12 mouse cellular contexts compared by ENCODE assay signal in genomic region chr6:117153046-117153445, GRCm38 (mm10).
"Had no signal": no experiment of that assay in that cellular context is flagged by ENCODE, and none has a peak within 500 bp of the region (broad histone marks: within the 10 kb centered on the region; RNA-seq: fewer than 3 reads in every experiment).

No protein-coding gene starts in this region.

- H3K27ac ChIP-seq: liver, embryonic 12.5 days; liver, embryonic 15.5 days; macrophage; midbrain, embryonic 13.5 days had no signal

- H3K27me3 ChIP-seq: liver, embryonic 12.5 days; midbrain, embryonic 13.5 days had no signal

- ATAC-seq: liver, embryonic 12.5 days; lung, postnatal 0 days; midbrain, embryonic 13.5 days had no signal

- H3K9me3 ChIP-seq: liver, embryonic 12.5 days; liver, embryonic 15.5 days; midbrain, embryonic 13.5 days had no signal

- DNase-seq: kidney, adult 2 months; kidney, postnatal 14 days; kidney, postnatal 4 days; liver; lung, adult 2 months; thymus, adult 18-20 months; thymus, postnatal 36 days had no signal

- H3K9ac ChIP-seq: liver, embryonic 12.5 days; liver, embryonic 15.5 days; midbrain, embryonic 13.5 days had no signal

- H3K4me3 ChIP-seq: liver, embryonic 12.5 days; liver, embryonic 15.5 days; midbrain, embryonic 13.5 days had no signal

- H3K4me2 ChIP-seq: liver, embryonic 12.5 days; liver, embryonic 15.5 days; midbrain, embryonic 13.5 days had no signal

- H3K4me1 ChIP-seq: liver, embryonic 12.5 days; liver, embryonic 15.5 days had no signal

- H3K36me3 ChIP-seq: liver, embryonic 12.5 days; liver, embryonic 15.5 days; midbrain, embryonic 13.5 days had no signal
